In genomic region chrX:151946986-151947385, GRCm38 (mm10) we compare ENCODE assay signal across 10 mouse cellular contexts. TPM values are rescaled to one million over a fixed set of nuclear protein-coding genes. Genes with fewer than 3 reads are reported as not detected.
DNase-seq lines count a peak whose midpoint lies in the region; ATAC-seq and TF ChIP-seq lines count a peak whose summit lies in the region.
"Had no signal": no experiment of that assay in that cellular context is flagged by ENCODE, and none has a peak within 500 bp of the region (broad histone marks: within the 10 kb centered on the region; RNA-seq: fewer than 3 reads in every experiment).

No protein-coding gene starts in this region.

- H3K4me2 ChIP-seq in lung, postnatal 0 days (replicated peaks; ENCODE audit: low read depth, low read length): no peak overlapping the region
- H3K4me2 ChIP-seq: limb, embryonic 15.5 days had no signal

- WGBS in lung, postnatal 0 days: 13% methylated on average over 1 of the region's 1 CpGs

- ATAC-seq in lung, postnatal 0 days: 0 out of 2 replicates have a peak, but pooled peaks have one; percentile 6

- H3K9ac ChIP-seq in lung, postnatal 0 days (replicated peaks; ENCODE audit: low read depth): no peak overlapping the region
- H3K9ac ChIP-seq: limb, embryonic 15.5 days had no signal

- H3K9me3 ChIP-seq in lung, postnatal 0 days (ENCODE audit: low read length): no peaks in the 10 kb centered on the region
- H3K9me3 ChIP-seq: limb, embryonic 15.5 days had no signal

- no peaks in the 10 kb centered on the region for H3K36me3 ChIP-seq in lung, postnatal 0 days (ENCODE audit: insufficient read depth, low read length)
- H3K36me3 ChIP-seq: limb, embryonic 15.5 days had no signal

- TF ChIP-seq CTCF in lung, postnatal 0 days (IDR thresholded peaks at IDR 0.05): peak; percentile 63

- H3K27me3 ChIP-seq in lung, postnatal 0 days (replicated peaks; ENCODE audit: insufficient read depth, low read length): no peaks in the 10 kb centered on the region

- peak; percentile 6 for DNase-seq in adrenal gland, postnatal 10 days
- no peak for DNase-seq in adrenal gland, postnatal 14 days
- DNase-seq in layer of hippocampus, adult 11-12 months (ENCODE audit: low spot score): peak; percentile 3
- no peak for DNase-seq in layer of hippocampus, adult 8-10 months (ENCODE audit: low spot score in 2 of 2)
- peak; percentile 59 for DNase-seq in NIH3T3 (ENCODE audit: low read depth)
- peak; percentile 56 for DNase-seq in lung, postnatal 0 days (ENCODE audit: low spot score)
- DNase-seq in spleen, postnatal 14 days (ENCODE audit: low spot score in 2 of 2): no peak
- no peak for DNase-seq in gastrocnemius, postnatal 25 days
- DNase-seq: adrenal gland, postnatal 25 days had no signal

- H3K4me3 ChIP-seq in lung, postnatal 0 days (ENCODE audit: low read depth, low read length): no peak overlapping the region
- H3K4me3 ChIP-seq: limb, embryonic 15.5 days had no signal

- H3K4me1 ChIP-seq in lung, postnatal 0 days (ENCODE audit: insufficient read depth, low read depth, low read length): no peaks in the 10 kb centered on the region
- H3K4me1 ChIP-seq: limb, embryonic 15.5 days had no signal

- no peak overlapping the region for H3K27ac ChIP-seq in lung, postnatal 0 days (ENCODE audit: low read length)
- H3K27ac ChIP-seq: limb, embryonic 15.5 days had no signal

- TF ChIP-seq EP300 in lung, postnatal 0 days (IDR thresholded peaks at IDR 0.05): no peak

RNA-seq across cellular contexts. Expression of gene Hsd17b10, which starts 54.7 kb away (rescaled TPM):
- 100 to 1,000 TPM; 222 to 238 TPM for total RNA-seq in adrenal gland, postnatal 10 days (2021)
- 213 and 250 TPM in 2 replicates for total RNA-seq in adrenal gland, postnatal 14 days (2021)
- 10 to 100 TPM; 47.2 to 53.5 (median 50.3) TPM for total RNA-seq in layer of hippocampus, adult 8-10 months (2022)
- polyA plus RNA-seq in lung, postnatal 0 days (2015; fragmentation: Nextera tagmentation; extraction: Ambion mirVana): 119 and 125 TPM in 2 replicates
- total RNA-seq in gastrocnemius, postnatal 25 days (2021): 10 to 100 TPM; 73.0 to 91.1 TPM

Comparison
In these comparisons a context has a peak if more than half of its experiments do, and no peak if none do; other contexts are left out.
1. DNase-seq: peak in adrenal gland, postnatal 10 days (single experiment), layer of hippocampus, adult 11-12 months (single experiment), NIH3T3 (single experiment) and lung, postnatal 0 days (single experiment); none in adrenal gland, postnatal 14 days (single experiment), layer of hippocampus, adult 8-10 months (0 of 2), spleen, postnatal 14 days (0 of 2) and gastrocnemius, postnatal 25 days (single experiment).